Mouse (Mus musculus) liver, embryonic 16.5 days (tissue): Measurements from ENCODE around the gene Gak. TPM values are rescaled to one million over a fixed set of nuclear protein-coding genes. Genes with fewer than 3 reads are reported as not detected.

Experiments
- ATAC-seq: fragments of 200-750 bp; cut with Nextera tagmentation; 2 replicates; pipeline ENCODE4 v1.8.0; 2017; ENCODE audit warnings: low read depth, mild to moderate bottlenecking, moderate number of reproducible peaks, moderate library complexity
- H3K27ac ChIP-seq: fragments of 300-500 bp; sonication (generic); 2 replicates; pipeline ENCODE4 v1.5.1; 2014; ENCODE audit warnings: mild to moderate bottlenecking, low read length
- H3K27me3 ChIP-seq: fragments of 300-500 bp; sonication (generic); 2 replicates; pipeline ENCODE4 v1.6.1; 2014; ENCODE audit warnings: low read depth, low read length, mixed read lengths; ENCODE audit not compliant: control insufficient read depth, insufficient read depth
- H3K36me3 ChIP-seq: fragments of 300-500 bp; sonication (generic); 2 replicates; pipeline ENCODE4 v1.6.1; 2014; ENCODE audit warnings: mild to moderate bottlenecking; ENCODE audit not compliant: control insufficient read depth, insufficient read depth
- H3K4me1 ChIP-seq: fragments of 300-500 bp; sonication (generic); 2 replicates; pipeline ENCODE4 v1.6.1; 2014; ENCODE audit warnings: low read depth, low read length, mixed read lengths; ENCODE audit not compliant: control insufficient read depth
- H3K4me2 ChIP-seq: fragments of 300-500 bp; sonication (generic); 2 replicates; pipeline ENCODE4 v1.6.1; 2014; ENCODE audit warnings: low read depth, low read length, mixed read lengths
- H3K4me3 ChIP-seq: fragments of 300-500 bp; sonication (generic); 2 replicates; pipeline ENCODE4 v1.5.1; 2014; ENCODE audit warnings: low read depth, mild to moderate bottlenecking, low read length
- H3K9ac ChIP-seq: fragments of 300-500 bp; sonication (generic); 2 replicates; pipeline ENCODE4 v1.6.1; 2014; ENCODE audit warnings: low read depth, low read length
- H3K9me3 ChIP-seq: fragments of 300-500 bp; sonication (generic); replicated peaks from 2 replicates; pipeline ENCODE4 v1.6.1; 2016; ENCODE audit warnings: low read length; ENCODE audit not compliant: control insufficient read depth
- WGBS: fragments of 180-500 bp; shearing (Covaris S2); extraction: QIAGEN DNeasy Blood & Tissue Kit; methylation state at CpG from one replicate; pipeline ENCODE4 v1.1.7; 2014; ENCODE audit not compliant: insufficient replicate concordance; 5-methylcytosine and 5-hydroxymethylcytosine counted together
- polyA plus RNA-seq: library from polyadenylated mRNA; unstranded; fragments of >200 nt; fragmentation: Nextera tagmentation; extraction: Ambion mirVana; gene quantifications from 2 replicates; pipeline ENCODE4 v1.2.1, GENCODE M21; 2015

Gene Gak
- polyA plus RNA-seq, 1 experiment from 2014 or later, result 27.5 TPM

GRCm38 (mm10) chr5:108549137-108549488 lies 80.4 kb downstream of the Gak start:
- H3K27me3 ChIP-seq, result peaks cover 33% of the 10 kb centered on the region
- no peaks in the 10 kb centered on the region for H3K4me1 ChIP-seq
- H3K4me2 ChIP-seq, result no peak overlapping the region
- no peak for ATAC-seq
- no peak overlapping the region for H3K4me3 ChIP-seq
- 15% methylated on average over 7 of the region's 7 CpGs for WGBS
- no peaks in the 10 kb centered on the region for H3K36me3 ChIP-seq
- H3K9ac ChIP-seq, result no peak overlapping the region
- H3K27ac ChIP-seq, result no peak overlapping the region
- H3K9me3 ChIP-seq, result no peaks in the 10 kb centered on the region

DNA sequence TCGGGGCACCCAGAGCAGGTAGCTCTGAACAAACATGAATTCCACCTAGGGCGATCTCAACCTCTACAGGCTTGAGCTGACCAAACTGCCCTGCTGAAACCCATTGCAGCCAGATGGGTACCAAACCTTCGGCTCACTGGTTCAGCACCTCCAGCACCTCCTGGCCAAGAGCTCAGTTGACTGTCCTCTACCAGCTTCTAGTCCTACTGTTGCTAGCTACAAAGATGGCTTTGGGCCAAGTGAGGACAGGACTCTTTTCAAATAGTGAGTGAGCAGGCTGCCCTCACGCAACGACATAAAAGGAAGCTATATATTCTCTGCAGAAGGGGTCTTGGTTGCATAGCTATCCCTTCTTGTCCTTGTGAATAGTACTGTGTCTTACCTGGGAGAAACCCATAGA lies 81.9 kb downstream of the Gak start:
- H3K27ac ChIP-seq, result no peak overlapping the region
- 72% methylated on average over 5 of the region's 5 CpGs for WGBS
- no peaks in the 10 kb centered on the region for H3K9me3 ChIP-seq
- ATAC-seq, result no peak
- H3K27me3 ChIP-seq, result peaks cover 33% of the 10 kb centered on the region
- H3K4me3 ChIP-seq, result no peak overlapping the region
- H3K4me2 ChIP-seq, result no peak overlapping the region
- no peaks in the 10 kb centered on the region for H3K36me3 ChIP-seq
- H3K4me1 ChIP-seq, result no peaks in the 10 kb centered on the region
- no peak overlapping the region for H3K9ac ChIP-seq

- no peak overlapping the region for H3K4me3 ChIP-seq
- H3K4me1 ChIP-seq, result no peaks in the 10 kb centered on the region
- H3K9me3 ChIP-seq, result no peaks in the 10 kb centered on the region
- H3K4me2 ChIP-seq, result no peak overlapping the region
- no peak for ATAC-seq
- 43% methylated on average over 7 of the region's 7 CpGs for WGBS
- H3K27ac ChIP-seq, result no peak overlapping the region
- no peak overlapping the region for H3K9ac ChIP-seq
- peaks cover 3% of the 10 kb centered on the region for H3K27me3 ChIP-seq
- H3K36me3 ChIP-seq, result no peaks in the 10 kb centered on the region
Measured at GRCm38 (mm10) chr5:108543516-108544291, 85.9 kb downstream of the Gak start.

DNA sequence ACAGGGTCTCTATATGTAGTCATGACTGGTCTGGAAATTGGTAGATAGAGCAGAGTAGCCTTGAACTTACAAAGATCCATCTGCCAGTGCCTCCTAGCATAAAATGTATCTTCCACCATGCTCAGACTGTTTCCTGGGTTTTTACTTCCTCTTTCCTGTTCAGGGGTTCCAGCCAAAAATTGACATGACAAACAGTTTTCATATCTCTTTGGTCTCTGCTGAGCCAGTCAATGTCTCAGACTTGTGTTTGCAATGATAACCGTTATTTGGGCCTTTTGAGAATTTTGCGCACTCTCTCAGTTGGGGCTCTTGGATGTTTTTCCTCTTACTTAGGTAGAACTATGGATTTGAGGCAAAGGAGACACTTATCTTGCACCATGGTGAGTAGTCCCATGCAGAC lies 95.4 kb downstream of the Gak start:
- no peak overlapping the region for H3K4me3 ChIP-seq
- H3K4me2 ChIP-seq, result no peak overlapping the region
- H3K36me3 ChIP-seq, result no peaks in the 10 kb centered on the region
- no peaks in the 10 kb centered on the region for H3K4me1 ChIP-seq
- no peaks in the 10 kb centered on the region for H3K9me3 ChIP-seq
- H3K27ac ChIP-seq, result no peak overlapping the region
- whole genome bisulfite sequencing, result 80% methylated on average over 2 of the region's 2 CpGs
- no peaks in the 10 kb centered on the region for H3K27me3 ChIP-seq
- no peak overlapping the region for H3K9ac ChIP-seq
- no peak for ATAC-seq

GRCm38 (mm10) chr5:108522597-108522996 lies 107.0 kb downstream of the Gak start:
- Histone ChIP-seq H3K36me3 (no peaks in the 10 kb centered on the region), H3K4me2 (no peak overlapping the region), H3K4me1 (no peaks in the 10 kb centered on the region), H3K9me3 (no peaks in the 10 kb centered on the region), H3K27ac (no peak overlapping the region), H3K4me3 (no peak overlapping the region), H3K27me3 (no peaks in the 10 kb centered on the region), H3K9ac (no peak overlapping the region)
- WGBS, result 60% methylated on average over 3 of the region's 3 CpGs
- no peak for ATAC-seq

GRCm38 (mm10) chr5:108521896-108522295 lies 107.7 kb downstream of the Gak start:
- H3K27me3 ChIP-seq, result no peaks in the 10 kb centered on the region
- H3K36me3 ChIP-seq, result no peaks in the 10 kb centered on the region
- no peak overlapping the region for H3K4me2 ChIP-seq
- H3K27ac ChIP-seq, result no peak overlapping the region
- H3K4me3 ChIP-seq, result no peak overlapping the region
- no peaks in the 10 kb centered on the region for H3K9me3 ChIP-seq
- 59% methylated on average over 3 of the region's 3 CpGs for WGBS
- H3K9ac ChIP-seq, result no peak overlapping the region
- H3K4me1 ChIP-seq, result no peaks in the 10 kb centered on the region
- no peak for ATAC-seq

DNA sequence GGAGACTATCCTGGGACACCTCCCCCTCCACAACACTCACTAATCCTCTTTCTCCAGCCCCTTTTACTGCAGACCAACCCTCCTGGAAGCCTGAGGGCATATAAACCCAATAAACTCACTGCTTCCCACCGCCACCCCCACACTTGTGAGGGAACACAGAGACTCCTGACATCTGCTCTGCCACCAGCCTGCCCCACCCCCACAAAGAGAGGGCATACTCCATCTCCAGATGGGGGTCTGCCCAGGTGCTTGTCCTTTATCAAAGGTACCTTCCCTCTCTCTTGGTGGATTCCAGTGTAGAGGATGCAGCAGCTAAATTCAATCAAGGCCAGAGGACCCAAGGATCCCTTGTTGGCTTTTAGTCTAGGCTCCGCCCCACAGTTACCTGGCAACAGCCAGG lies 108.5 kb downstream of the Gak start:
- no peak for ATAC-seq
- H3K9ac ChIP-seq, result no peak overlapping the region
- H3K27me3 ChIP-seq, result no peaks in the 10 kb centered on the region
- H3K9me3 ChIP-seq, result no peaks in the 10 kb centered on the region
- no peak overlapping the region for H3K4me2 ChIP-seq
- no peaks in the 10 kb centered on the region for H3K36me3 ChIP-seq
- 60% methylated on average over 2 of the region's 2 CpGs for WGBS
- no peaks in the 10 kb centered on the region for H3K4me1 ChIP-seq
- H3K27ac ChIP-seq, result no peak overlapping the region
- no peak overlapping the region for H3K4me3 ChIP-seq

DNA sequence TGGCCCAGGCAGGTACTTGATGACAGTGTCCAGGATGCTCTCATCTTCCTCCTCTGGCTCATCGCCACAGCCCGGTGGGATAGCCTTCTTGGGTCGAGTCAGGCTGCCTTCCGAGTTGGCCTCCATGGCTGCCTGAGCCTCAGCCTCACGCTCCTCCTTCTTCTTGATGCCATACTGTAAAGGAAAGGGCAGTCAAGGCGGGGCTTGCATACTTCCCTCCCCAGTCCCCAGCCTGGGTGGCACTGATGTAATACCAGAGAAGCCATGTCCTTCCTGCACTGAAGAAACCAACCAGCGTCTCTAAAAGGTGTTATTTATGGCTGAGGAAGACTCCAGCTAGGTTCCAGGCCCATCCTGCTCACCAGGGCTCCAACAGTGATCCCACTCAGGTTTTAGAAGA lies 109.4 kb downstream of the Gak start:
- Histone ChIP-seq H3K4me1 (no peaks in the 10 kb centered on the region), H3K9ac (no peak overlapping the region), H3K27me3 (no peaks in the 10 kb centered on the region), H3K36me3 (no peaks in the 10 kb centered on the region), H3K4me2 (no peak overlapping the region), H3K9me3 (no peaks in the 10 kb centered on the region), H3K27ac (no peak overlapping the region), H3K4me3 (no peak overlapping the region)
- no peak for ATAC-seq
- WGBS, result 45% methylated on average over 7 of the region's 7 CpGs
